Mouse (Mus musculus): ENCODE data around the gene Ice2.

GRCm38 (mm10) chr9:69358797-69359196, 38.9 kb upstream of the Ice2 start:
- TF ChIP-seq CTCF (IDR thresholded peaks at IDR 0.05; ENCODE audit: control insufficient read depth, insufficient read depth, insufficient read length) (no peak), USF1 (IDR thresholded peaks at IDR 0.05; ENCODE audit: low read depth) (no peak)
